Mouse (Mus musculus) testis, postnatal 10 days (tissue): ENCODE results near the gene Pkd1.

Experiments used
- DNase-seq: peaks from one replicate; pipeline ENCODE4 v3.0.0; 2021; ENCODE audit warnings: low spot score

Gene Pkd1

GRCm38 (mm10) chr17:24644875-24645721, 95.5 kb downstream of the Pkd1 start:
- DNase-seq, result no peak

GRCm38 (mm10) chr17:24645916-24646315, 96.3 kb downstream of the Pkd1 start:
- no peak for DNase-seq
